26 mouse cellular contexts compared by ENCODE assay signal in the genomic region with DNA sequence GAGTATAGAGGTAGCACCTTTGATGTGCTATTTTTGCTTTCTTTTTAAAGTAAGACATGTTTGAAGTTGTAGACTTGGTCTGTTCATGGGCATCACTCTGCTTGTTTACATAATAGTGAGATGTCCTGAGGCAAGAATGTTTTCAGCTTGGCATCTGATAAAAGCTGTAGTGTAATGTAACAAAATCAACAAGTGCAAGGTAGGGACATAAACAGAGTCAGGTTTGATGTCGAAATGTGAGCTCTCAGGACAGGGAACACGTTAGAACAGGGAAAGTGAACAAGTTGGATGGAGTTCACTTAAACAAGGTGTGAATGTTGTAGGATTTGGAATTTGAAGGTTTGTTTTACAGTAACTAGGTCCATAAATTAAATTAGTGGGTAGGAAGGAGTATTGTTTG.
"Had no signal": no experiment of that assay in that cellular context is flagged by ENCODE, and none has a peak within 500 bp of the region (broad histone marks: within the 10 kb centered on the region; RNA-seq: fewer than 3 reads in every experiment).

No protein-coding gene starts in this region.

- H3K36me3 ChIP-seq: heart, embryonic 10.5 days; hindbrain, embryonic 12.5 days; intestine, embryonic 15.5 days; limb, embryonic 15.5 days; liver, embryonic 13.5 days; liver, embryonic 15.5 days had no signal

- H3K9ac ChIP-seq: heart, embryonic 12.5 days; hindbrain, embryonic 12.5 days; hindbrain, embryonic 14.5 days; intestine, embryonic 15.5 days; kidney, embryonic 15.5 days; limb, embryonic 13.5 days; limb, embryonic 15.5 days; liver, embryonic 13.5 days; liver, embryonic 15.5 days had no signal

- ATAC-seq: hindbrain, embryonic 16.5 days; inflammation-experienced regulatory T-cells, adult 6 months; intestine, embryonic 15.5 days; intestine, postnatal 0 days had no signal

- H3K4me2 ChIP-seq: heart, embryonic 12.5 days; hindbrain, embryonic 12.5 days; hindbrain, embryonic 14.5 days; intestine, embryonic 15.5 days; kidney, embryonic 15.5 days; limb, embryonic 13.5 days; limb, embryonic 15.5 days; liver, embryonic 13.5 days; liver, embryonic 15.5 days had no signal

- DNase-seq: gastrocnemius, postnatal 25 days; heart, adult 18-20 months; heart, postnatal 10 days; heart, postnatal 4 days; kidney, adult 18-20 months; kidney, adult 8-10 months; kidney, postnatal 14 days; kidney, postnatal 4 days; layer of hippocampus, postnatal 36 days; left cerebral cortex, postnatal 4 days; liver, embryonic 13.5 days; lung, adult 18-20 months had no signal

- H3K27ac ChIP-seq: heart, embryonic 10.5 days; hindbrain, embryonic 10.5 days; hindbrain, embryonic 12.5 days; hindbrain, embryonic 14.5 days; intestine, embryonic 15.5 days; kidney, embryonic 15.5 days; layer of hippocampus, adult 2 months; limb, embryonic 13.5 days; limb, embryonic 15.5 days; liver, embryonic 13.5 days; liver, embryonic 15.5 days had no signal

- H3K4me1 ChIP-seq: heart, embryonic 10.5 days; heart, embryonic 12.5 days; hindbrain, embryonic 10.5 days; hindbrain, embryonic 12.5 days; intestine, embryonic 15.5 days; kidney, embryonic 15.5 days; limb, embryonic 15.5 days; liver, embryonic 13.5 days; liver, embryonic 15.5 days had no signal

- H3K9me3 ChIP-seq: heart, embryonic 10.5 days; heart, embryonic 12.5 days; hindbrain, embryonic 10.5 days; hindbrain, embryonic 12.5 days; intestine, embryonic 15.5 days; kidney, embryonic 15.5 days; limb, embryonic 13.5 days; limb, embryonic 15.5 days; liver, embryonic 13.5 days; liver, embryonic 15.5 days had no signal

- H3K27me3 ChIP-seq: heart, embryonic 12.5 days; hindbrain, embryonic 12.5 days; intestine, embryonic 15.5 days; kidney, embryonic 15.5 days; limb, embryonic 13.5 days; limb, embryonic 15.5 days; liver, embryonic 13.5 days; liver, embryonic 15.5 days had no signal

- H3K4me3 ChIP-seq: heart, embryonic 10.5 days; heart, embryonic 12.5 days; hindbrain, embryonic 10.5 days; hindbrain, embryonic 12.5 days; intestine, embryonic 15.5 days; kidney, embryonic 15.5 days; layer of hippocampus, adult 2 months; limb, embryonic 13.5 days; limb, embryonic 15.5 days; liver, embryonic 13.5 days; liver, embryonic 15.5 days had no signal
